Mouse (Mus musculus) layer of hippocampus, postnatal 36 days (tissue): Measurements from ENCODE around the gene Ttll10. TPM values are rescaled to one million over a fixed set of nuclear protein-coding genes. Genes with fewer than 3 reads are reported as not detected.

Source experiments
- DNase-seq, 2 experiments: peaks; one replicate each; pipeline ENCODE4 v3.0.0; 2022
- total RNA-seq, 2 experiments: library from RNA; stranded (reverse); gene quantifications; 2 replicates each; pipeline ENCODE4 v1.2.3; 2021

Ttll10 gene
- total RNA-seq: under 1 TPM in 1 of 2 experiments, not detected in 1; 0.20 TPM

- DNase-seq: no peak
Measured at GRCm38 (mm10) chr4:156059261-156059660, at the start of gene Ttll10. Gene Ttll10, minus strand, starts transcription at chr4:156059414.

GRCm38 (mm10) chr4:156103342-156103741, 44.1 kb upstream of the Ttll10 start:
- no peak for DNase-seq

- DNase-seq: no peak
Measured at GRCm38 (mm10) chr4:156101481-156101903, 42.3 kb upstream of the Ttll10 start.

GRCm38 (mm10) chr4:156100501-156100900, 41.3 kb upstream of the Ttll10 start:
- no peak for DNase-seq

- no peak for DNase-seq
Measured at GRCm38 (mm10) chr4:156099427-156099826, 40.2 kb upstream of the Ttll10 start.

GRCm38 (mm10) chr4:156097770-156098366, 38.7 kb upstream of the Ttll10 start:
- DNase-seq: no peak

- DNase-seq: no peak
Measured at GRCm38 (mm10) chr4:156096191-156096590, 37.0 kb upstream of the Ttll10 start.

GRCm38 (mm10) chr4:156093758-156094157, 34.5 kb upstream of the Ttll10 start:
- no peak for DNase-seq

GRCm38 (mm10) chr4:156092765-156093164, 33.6 kb upstream of the Ttll10 start:
- DNase-seq: no peak

GRCm38 (mm10) chr4:156091236-156091635, 32.0 kb upstream of the Ttll10 start:
- DNase-seq: no peak

GRCm38 (mm10) chr4:156087398-156088087, 28.3 kb upstream of the Ttll10 start:
- DNase-seq: no peak

- DNase-seq: no peak
Measured at GRCm38 (mm10) chr4:156085256-156085655, 26.0 kb upstream of the Ttll10 start.

- DNase-seq: no peak
Measured at GRCm38 (mm10) chr4:156084096-156084879, 25.1 kb upstream of the Ttll10 start.

GRCm38 (mm10) chr4:156083348-156083747, 24.1 kb upstream of the Ttll10 start:
- no peak for DNase-seq

GRCm38 (mm10) chr4:156082621-156083234, 23.5 kb upstream of the Ttll10 start:
- DNase-seq: no peak

GRCm38 (mm10) chr4:156077499-156078301, 18.5 kb upstream of the Ttll10 start:
- DNase-seq: no peak

- no peak for DNase-seq
Measured at GRCm38 (mm10) chr4:156076911-156077382, 17.7 kb upstream of the Ttll10 start.

GRCm38 (mm10) chr4:156070716-156071115, 11.5 kb upstream of the Ttll10 start:
- no peak for DNase-seq

- no peak for DNase-seq
Measured at GRCm38 (mm10) chr4:156070276-156070675, 11.1 kb upstream of the Ttll10 start.

GRCm38 (mm10) chr4:156069701-156070100, 10.5 kb upstream of the Ttll10 start:
- DNase-seq: no peak

- DNase-seq: no peak
Measured at GRCm38 (mm10) chr4:156067256-156067949, 8.2 kb upstream of the Ttll10 start.
